Mouse (Mus musculus): ENCODE results near the gene Mcur1. TPM values are rescaled to one million over a fixed set of nuclear protein-coding genes. Genes with fewer than 3 reads are reported as not detected.
A peak's percentile ranks its signal among the peaks of the same experiment; 100 is the strongest.

The Mcur1 gene
- polyA plus RNA-seq, 2 experiments: 4.0 to 6.0 TPM

- H3K9me3 ChIP-seq (ENCODE audit: control insufficient read depth, low read length): no peaks in the 10 kb centered on the region
- WGBS (ENCODE audit: insufficient replicate concordance): 75% methylated on average over 12 of the region's 12 CpGs
- no peaks in the 10 kb centered on the region for H3K36me3 ChIP-seq (replicated peaks; ENCODE audit: control insufficient read depth, insufficient read depth, low read depth)
- no peak overlapping the region for H3K27ac ChIP-seq
- no peaks in the 10 kb centered on the region for H3K4me1 ChIP-seq (replicated peaks; ENCODE audit: control insufficient read depth in 2 of 2, insufficient read depth in 2 of 2, low read length in 1 of 2)
- H3K4me2 ChIP-seq (ENCODE audit: low read depth): no peak overlapping the region
- TF ChIP-seq CTCF (IDR thresholded peaks at IDR 0.05; ENCODE audit: low read depth): no peak
- TF ChIP-seq EP300 (IDR thresholded peaks at IDR 0.05; ENCODE audit: low read depth): no peak
- H3K4me3 ChIP-seq (ENCODE audit: insufficient read depth in 1 of 2, low read depth in 2 of 2, low read length in 2 of 2): no peak overlapping the region
- H3K9ac ChIP-seq (replicated peaks): no peak overlapping the region
- H3K27me3 ChIP-seq (ENCODE audit: control insufficient read depth, insufficient read depth, low read length): no peaks in the 10 kb centered on the region
- no peak for ATAC-seq (ENCODE audit: insufficient read depth)
- no peak for DNase-seq (ENCODE audit: low read depth in 3 of 3, low spot score in 3 of 3)
These were observed 17.8 kb upstream of the Mcur1 start for GRCm38 (mm10) chr13:43577766-43578165.

GRCm38 (mm10) chr13:43577254-43577653 is 17.3 kb upstream of the Mcur1 start:
- Histone ChIP-seq H3K4me2 (ENCODE audit: low read depth) (no peak overlapping the region), H3K27me3 (ENCODE audit: control insufficient read depth, insufficient read depth, low read length) (no peaks in the 10 kb centered on the region), H3K4me3 (ENCODE audit: insufficient read depth in 1 of 2, low read depth in 2 of 2, low read length in 2 of 2) (no peak overlapping the region), H3K27ac (no peak overlapping the region), H3K4me1 (replicated peaks; ENCODE audit: control insufficient read depth in 2 of 2, insufficient read depth in 2 of 2, low read length in 1 of 2) (no peaks in the 10 kb centered on the region), H3K9me3 (ENCODE audit: control insufficient read depth, low read length) (no peaks in the 10 kb centered on the region), H3K36me3 (replicated peaks; ENCODE audit: control insufficient read depth, insufficient read depth, low read depth) (no peaks in the 10 kb centered on the region), H3K9ac (replicated peaks) (no peak overlapping the region)
- ATAC-seq (ENCODE audit: insufficient read depth) (no peak), DNase-seq (ENCODE audit: low read depth in 3 of 3, low spot score in 3 of 3) (no peak)
- 48% methylated on average over 5 of the region's 5 CpGs for WGBS (ENCODE audit: insufficient replicate concordance)
- TF ChIP-seq EP300 (IDR thresholded peaks at IDR 0.05; ENCODE audit: low read depth) (no peak), CTCF (IDR thresholded peaks at IDR 0.05; ENCODE audit: low read depth) (peak; percentile 66)

DNA sequence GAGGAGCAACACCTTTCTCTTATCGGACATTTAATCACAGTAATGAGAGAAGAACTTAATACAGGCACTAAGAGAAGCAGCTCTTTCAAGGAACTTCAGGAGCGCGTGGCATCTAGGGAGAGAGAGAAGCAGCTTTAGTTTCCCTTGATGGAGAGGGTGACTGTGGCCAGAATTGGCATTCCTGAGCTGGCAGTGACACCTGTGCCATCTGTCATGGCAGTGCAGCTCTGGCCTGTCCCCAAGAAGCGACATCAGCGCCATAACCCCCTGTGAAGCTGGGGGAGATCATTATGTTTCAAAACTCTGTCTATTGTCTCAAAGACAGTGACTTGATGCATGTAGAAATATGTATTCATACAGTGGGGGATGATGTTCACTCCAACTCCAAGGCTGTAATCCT is 15.4 kb upstream of the Mcur1 start:
- Histone ChIP-seq H3K27ac (no peak overlapping the region), H3K4me1 (replicated peaks; ENCODE audit: control insufficient read depth in 2 of 2, insufficient read depth in 2 of 2, low read length in 1 of 2) (no peaks in the 10 kb centered on the region), H3K36me3 (replicated peaks; ENCODE audit: control insufficient read depth, insufficient read depth, low read depth) (no peaks in the 10 kb centered on the region), H3K9ac (replicated peaks) (no peak overlapping the region), H3K4me2 (ENCODE audit: low read depth) (no peak overlapping the region), H3K4me3 (ENCODE audit: insufficient read depth in 1 of 2, low read depth in 2 of 2, low read length in 2 of 2) (no peak overlapping the region), H3K9me3 (ENCODE audit: control insufficient read depth, low read length) (no peaks in the 10 kb centered on the region; the same call in 1 of the 2 replicates), H3K27me3 (ENCODE audit: control insufficient read depth, insufficient read depth, low read length) (no peaks in the 10 kb centered on the region)
- DNase-seq (ENCODE audit: low read depth in 3 of 3, low spot score in 3 of 3) (no peak), ATAC-seq (ENCODE audit: insufficient read depth) (no peak)
- no peak for TF ChIP-seq CTCF (IDR thresholded peaks at IDR 0.05; ENCODE audit: low read depth)
- no peak for TF ChIP-seq EP300 (IDR thresholded peaks at IDR 0.05; ENCODE audit: low read depth)
- 79% methylated on average over 5 of the region's 5 CpGs for WGBS (ENCODE audit: insufficient replicate concordance)

DNA sequence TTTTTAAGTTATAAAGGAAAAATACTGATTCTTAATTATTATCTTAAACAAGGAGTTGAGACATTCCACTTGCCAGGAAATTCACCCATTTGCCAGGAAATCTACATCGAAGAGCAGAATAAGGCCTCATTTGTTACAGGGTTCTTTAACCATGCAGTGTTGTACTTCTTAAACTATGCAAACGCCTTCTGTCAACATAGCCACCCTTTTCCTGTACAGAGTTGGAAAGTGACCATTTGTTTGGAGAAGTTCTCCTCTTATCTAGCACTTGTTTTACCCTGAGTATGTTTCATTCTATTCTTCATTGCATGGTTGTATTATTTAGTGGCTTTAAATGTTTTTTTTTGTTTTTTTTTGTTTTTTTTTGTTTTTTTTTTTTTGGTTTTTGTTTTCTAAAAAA is 14.0 kb upstream of the Mcur1 start:
- Histone ChIP-seq H3K36me3 (replicated peaks; ENCODE audit: control insufficient read depth, insufficient read depth, low read depth) (no peaks in the 10 kb centered on the region), H3K4me1 (replicated peaks; ENCODE audit: control insufficient read depth in 2 of 2, insufficient read depth in 2 of 2, low read length in 1 of 2) (no peaks in the 10 kb centered on the region), H3K9ac (replicated peaks) (no peak overlapping the region), H3K4me2 (ENCODE audit: low read depth) (no peak overlapping the region), H3K27me3 (ENCODE audit: control insufficient read depth, insufficient read depth, low read length) (no peaks in the 10 kb centered on the region), H3K9me3 (ENCODE audit: control insufficient read depth, low read length) (no peaks in the 10 kb centered on the region; the same call in 1 of the 2 replicates), H3K27ac (no peak overlapping the region), H3K4me3 (ENCODE audit: insufficient read depth in 1 of 2, low read depth in 2 of 2, low read length in 2 of 2) (no peak overlapping the region)
- 52% methylated on average over 2 of the region's 2 CpGs for WGBS (ENCODE audit: insufficient replicate concordance)
- no peak for ATAC-seq (ENCODE audit: insufficient read depth)
- TF ChIP-seq EP300 (IDR thresholded peaks at IDR 0.05; ENCODE audit: low read depth) (no peak), CTCF (IDR thresholded peaks at IDR 0.05; ENCODE audit: low read depth) (no peak)
- DNase-seq (ENCODE audit: low read depth in 3 of 3, low spot score in 3 of 3): no peak

DNA sequence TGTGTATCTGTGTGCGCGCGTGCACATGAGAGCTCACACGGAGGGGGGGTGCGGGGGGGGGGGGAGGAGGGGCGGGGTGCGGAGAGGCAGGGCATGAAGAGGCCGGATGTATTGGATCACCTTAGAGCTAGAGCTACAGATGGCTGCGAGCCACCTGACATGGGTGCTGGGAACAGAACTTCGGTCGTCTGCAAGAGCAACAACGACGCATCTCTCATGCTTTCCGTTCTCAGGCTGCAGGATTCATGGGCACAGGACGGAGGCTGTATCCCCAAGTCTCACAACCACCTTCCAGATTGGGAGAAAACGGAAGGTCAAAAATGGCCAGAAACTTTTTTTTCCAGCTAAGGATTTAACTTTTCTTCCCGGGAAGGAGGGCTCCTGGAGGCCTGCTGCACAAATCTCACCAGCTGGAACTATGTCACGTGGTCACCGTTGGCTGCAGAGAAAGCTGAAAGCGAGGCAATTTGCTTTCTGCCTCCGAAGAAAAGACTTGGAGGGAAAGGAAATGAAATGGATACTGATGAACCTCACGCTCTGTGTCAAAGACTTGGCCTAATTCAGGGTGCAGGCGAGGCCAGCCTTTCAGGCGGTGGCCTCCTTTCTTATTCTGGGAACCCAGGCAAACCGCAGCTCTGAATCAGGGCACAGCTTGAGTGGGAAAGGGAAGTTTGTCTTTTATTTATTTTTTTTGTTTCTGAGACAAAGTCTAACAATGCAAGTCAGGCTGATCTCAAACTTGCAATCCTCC is 7.3 kb upstream of the Mcur1 start:
- ATAC-seq (ENCODE audit: insufficient read depth) (no peak), DNase-seq (ENCODE audit: low read depth in 3 of 3, low spot score in 3 of 3) (no peak)
- Histone ChIP-seq H3K27ac (no peak overlapping the region), H3K9ac (replicated peaks) (no peak overlapping the region), H3K27me3 (ENCODE audit: control insufficient read depth, insufficient read depth, low read length) (no peaks in the 10 kb centered on the region), H3K4me3 (ENCODE audit: insufficient read depth in 1 of 2, low read depth in 2 of 2, low read length in 2 of 2) (no peak overlapping the region), H3K4me2 (ENCODE audit: low read depth) (no peak overlapping the region), H3K9me3 (ENCODE audit: control insufficient read depth, low read length) (no peaks in the 10 kb centered on the region; the same call in 1 of the 2 replicates), H3K36me3 (replicated peaks; ENCODE audit: control insufficient read depth, insufficient read depth, low read depth) (no peaks in the 10 kb centered on the region), H3K4me1 (replicated peaks; ENCODE audit: control insufficient read depth in 2 of 2, insufficient read depth in 2 of 2, low read length in 1 of 2) (peaks cover 3 to 7% of the 10 kb centered on the region in 2 experiments; a peak in 3 of 4 replicates)
- TF ChIP-seq CTCF (IDR thresholded peaks at IDR 0.05; ENCODE audit: low read depth) (no peak), EP300 (IDR thresholded peaks at IDR 0.05; ENCODE audit: low read depth) (no peak)
- 67% methylated on average over 25 of the region's 25 CpGs for WGBS (ENCODE audit: insufficient replicate concordance)

Data from liver, embryonic 14.5 days (tissue).